In genomic region chr11:77931541-77932433, GRCm38 (mm10) we compare ENCODE assay signal across 8 mouse cellular contexts. TPM values are rescaled to one million over a fixed set of nuclear protein-coding genes. Genes with fewer than 3 reads are reported as not detected.
A peak's percentile ranks its signal among the peaks of the same experiment; 100 is the strongest.
DNase-seq lines count a peak whose midpoint lies in the region; ATAC-seq and TF ChIP-seq lines count a peak whose summit lies in the region.
"Had no signal": no experiment of that assay in that cellular context is flagged by ENCODE, and none has a peak within 500 bp of the region (broad histone marks: within the 10 kb centered on the region; RNA-seq: fewer than 3 reads in every experiment).

No protein-coding gene starts in this region.

- peak overlapping the region; percentile 85 for H3K4me2 ChIP-seq in liver, embryonic 11.5 days
- peak overlapping the region; percentile 99 for H3K4me2 ChIP-seq in forebrain, embryonic 11.5 days (ENCODE audit: low read depth, low read length, severe bottlenecking)
- H3K4me2 ChIP-seq in intestine, postnatal 0 days (replicated peaks; ENCODE audit: low read depth): peak overlapping the region; percentile 91
- peak overlapping the region; percentile 71 for H3K4me2 ChIP-seq in neural tube, embryonic 15.5 days

- peaks cover 9% of the 10 kb centered on the region for H3K4me1 ChIP-seq in liver, embryonic 11.5 days (replicated peaks; ENCODE audit: control insufficient read depth, insufficient read depth, low read length)
- H3K4me1 ChIP-seq in forebrain, embryonic 11.5 days (replicated peaks; ENCODE audit: control insufficient read depth, insufficient read depth, low read length): peaks cover 27% of the 10 kb centered on the region
- H3K4me1 ChIP-seq in intestine, postnatal 0 days (replicated peaks; ENCODE audit: control insufficient read depth, insufficient read depth, low read length): 0 out of 2 replicates have a peak, but pooled peaks cover 6% of the 10 kb centered on the region
- H3K4me1 ChIP-seq in neural tube, embryonic 15.5 days: peaks cover 74% of the 10 kb centered on the region

- H3K27ac ChIP-seq in liver, embryonic 11.5 days (ENCODE audit: low read depth, low read length): no peak overlapping the region
- H3K27ac ChIP-seq in forebrain, embryonic 11.5 days (ENCODE audit: low read depth, low read length): no peak overlapping the region
- H3K27ac ChIP-seq in intestine, postnatal 0 days (ENCODE audit: low read depth, low read length): no peak overlapping the region
- peak overlapping the region; percentile 94 for H3K27ac ChIP-seq in neural tube, embryonic 15.5 days (replicated peaks)

- H3K9ac ChIP-seq in liver, embryonic 11.5 days (ENCODE audit: low read depth, low read length): no peak overlapping the region
- peak overlapping the region; percentile 55 for H3K9ac ChIP-seq in forebrain, embryonic 11.5 days (ENCODE audit: low read length)
- H3K9ac ChIP-seq in intestine, postnatal 0 days (ENCODE audit: low read depth, low read length): no peak overlapping the region
- peak overlapping the region; percentile 84 for H3K9ac ChIP-seq in neural tube, embryonic 15.5 days (replicated peaks)

- no peak for ATAC-seq in liver, embryonic 11.5 days (replicated peaks; ENCODE audit: low FRiP score)
- no peak for ATAC-seq in forebrain, embryonic 11.5 days (replicated peaks; ENCODE audit: low FRiP score)
- no peak for ATAC-seq in intestine, postnatal 0 days
- no peak for ATAC-seq in neural tube, embryonic 15.5 days (ENCODE audit: low FRiP score)

- H3K9me3 ChIP-seq in liver, embryonic 11.5 days (ENCODE audit: control insufficient read depth, low read length): no peaks in the 10 kb centered on the region
- no peaks in the 10 kb centered on the region for H3K9me3 ChIP-seq in forebrain, embryonic 11.5 days (ENCODE audit: control insufficient read depth, low read length)
- no peaks in the 10 kb centered on the region for H3K9me3 ChIP-seq in intestine, postnatal 0 days (ENCODE audit: control insufficient read depth)
- no peaks in the 10 kb centered on the region for H3K9me3 ChIP-seq in neural tube, embryonic 15.5 days (replicated peaks)

- H3K36me3 ChIP-seq in liver, embryonic 11.5 days (ENCODE audit: control insufficient read depth, insufficient read depth, low read length): no peaks in the 10 kb centered on the region
- H3K36me3 ChIP-seq in forebrain, embryonic 11.5 days (ENCODE audit: control insufficient read depth, insufficient read depth, low read length): no peaks in the 10 kb centered on the region
- H3K36me3 ChIP-seq in intestine, postnatal 0 days (ENCODE audit: control insufficient read depth, insufficient read depth): no peaks in the 10 kb centered on the region
- H3K36me3 ChIP-seq in neural tube, embryonic 15.5 days: no peaks in the 10 kb centered on the region

- peak overlapping the region; percentile 48 for H3K4me3 ChIP-seq in liver, embryonic 11.5 days (ENCODE audit: low read depth, low read length)
- peak overlapping the region; percentile 59 for H3K4me3 ChIP-seq in forebrain, embryonic 11.5 days (ENCODE audit: low read depth, low read length)
- H3K4me3 ChIP-seq in intestine, postnatal 0 days (ENCODE audit: low read depth, low read length): peak overlapping the region; percentile 49
- H3K4me3 ChIP-seq in neural tube, embryonic 15.5 days (replicated peaks): peak overlapping the region; percentile 79

- peaks cover 89% of the 10 kb centered on the region for H3K27me3 ChIP-seq in liver, embryonic 11.5 days (replicated peaks; ENCODE audit: control insufficient read depth, insufficient read depth, low read length)
- peaks cover 55% of the 10 kb centered on the region for H3K27me3 ChIP-seq in forebrain, embryonic 11.5 days (ENCODE audit: control insufficient read depth, insufficient read depth, low read length)
- peaks cover 69% of the 10 kb centered on the region for H3K27me3 ChIP-seq in intestine, postnatal 0 days (replicated peaks; ENCODE audit: control insufficient read depth, insufficient read depth, low read length)
- peaks cover 38% of the 10 kb centered on the region for H3K27me3 ChIP-seq in neural tube, embryonic 15.5 days (replicated peaks)

- 4% methylated on average over 41 of the region's 41 CpGs for WGBS in liver, embryonic 11.5 days
- 1% methylated on average over 41 of the region's 41 CpGs for WGBS in forebrain, embryonic 11.5 days
- 2% methylated on average over 41 of the region's 41 CpGs for WGBS in intestine, postnatal 0 days
- WGBS in neural tube, embryonic 15.5 days: 1% methylated on average over 41 of the region's 41 CpGs

- no peak for TF ChIP-seq CTCF in intestine, postnatal 0 days (IDR thresholded peaks at IDR 0.05; ENCODE audit: low read depth)

- no peak for DNase-seq in liver, embryonic 11.5 days (ENCODE audit: low spot score)
- DNase-seq in liver: no peak
- DNase-seq in forebrain, embryonic 11.5 days (ENCODE audit: low spot score): no peak
- DNase-seq in T-cell, adult 2 months (ENCODE audit: low spot score): no peak
- DNase-seq in urinary bladder, adult 2 months (ENCODE audit: low spot score): no peak
- DNase-seq: layer of hippocampus, adult 9-11 months had no signal

RNA-seq across cellular contexts. Expression of gene Sez6, which starts 1.2 kb away (rescaled TPM):
- 0.36 TPM in 1 of 2 replicates, not detected in the other for polyA plus RNA-seq in liver, embryonic 11.5 days (2014; fragmentation: Nextera tagmentation; extraction: Ambion mirVana)
- polyA plus RNA-seq in forebrain, embryonic 11.5 days (2014; fragmentation: Nextera tagmentation; extraction: Ambion mirVana): 14.3 and 16.7 TPM in 2 replicates
- polyA plus RNA-seq in intestine, postnatal 0 days (2015; fragmentation: Nextera tagmentation; extraction: Ambion mirVana): 0.77 and 0.80 TPM in 2 replicates
- polyA plus RNA-seq in neural tube, embryonic 15.5 days (2015; fragmentation: Nextera tagmentation; extraction: Ambion mirVana): 101 and 123 TPM in 2 replicates
- polyA plus RNA-seq in urinary bladder, adult 2 months (2012; rRNA removed): 0.09 and 0.21 TPM in 2 replicates

RNA-seq across cellular contexts. Expression of gene Pipox, which starts 37.9 kb away (rescaled TPM):
- 6.9 and 7.2 TPM in 2 replicates for polyA plus RNA-seq in liver, embryonic 11.5 days (2014; fragmentation: Nextera tagmentation; extraction: Ambion mirVana)
- polyA plus RNA-seq in forebrain, embryonic 11.5 days (2014; fragmentation: Nextera tagmentation; extraction: Ambion mirVana): 13.6 and 16.0 TPM in 2 replicates
- polyA plus RNA-seq in intestine, postnatal 0 days (2015; fragmentation: Nextera tagmentation; extraction: Ambion mirVana): 45.7 and 57.1 TPM in 2 replicates
- 5.4 and 5.5 TPM in 2 replicates for polyA plus RNA-seq in neural tube, embryonic 15.5 days (2015; fragmentation: Nextera tagmentation; extraction: Ambion mirVana)
- 0.37 and 0.66 TPM in 2 replicates for polyA plus RNA-seq in urinary bladder, adult 2 months (2012; rRNA removed)

RNA-seq across cellular contexts. Expression of gene Phf12, which starts 50.8 kb away (rescaled TPM):
- 17.0 and 18.6 TPM in 2 replicates for polyA plus RNA-seq in liver, embryonic 11.5 days (2014; fragmentation: Nextera tagmentation; extraction: Ambion mirVana)
- 29.6 and 30.5 TPM in 2 replicates for polyA plus RNA-seq in forebrain, embryonic 11.5 days (2014; fragmentation: Nextera tagmentation; extraction: Ambion mirVana)
- 7.2 and 8.4 TPM in 2 replicates for polyA plus RNA-seq in intestine, postnatal 0 days (2015; fragmentation: Nextera tagmentation; extraction: Ambion mirVana)
- 14.6 and 16.9 TPM in 2 replicates for polyA plus RNA-seq in neural tube, embryonic 15.5 days (2015; fragmentation: Nextera tagmentation; extraction: Ambion mirVana)
- polyA plus RNA-seq in urinary bladder, adult 2 months (2012; rRNA removed): 36.4 and 53.7 TPM in 2 replicates

Comparison
In these comparisons a context has a peak if more than half of its experiments do, and no peak if none do; other contexts are left out.
1. H3K9ac ChIP-seq: peak in forebrain, embryonic 11.5 days (single experiment) and neural tube, embryonic 15.5 days (single experiment); none in liver, embryonic 11.5 days (single experiment) and intestine, postnatal 0 days (single experiment).
2. Peak in every context shown above with its lines, with median percentiles within 50 percentile points of each other: H3K4me2 ChIP-seq and H3K4me3 ChIP-seq.